Mouse (Mus musculus) liver, embryonic 14.5 days (tissue): ENCODE measurements at regions not wholly inside any gene's neighbourhood (a gene's known extent, or its start where the extent isn't known, plus 50 kb on each side); places are given as distances from the start of the nearest gene placed in this dataset.

ENCODE experiments used
- CTCF ChIP-seq: IDR thresholded peaks from 2 replicates; pipeline ENCODE4 v1.5.1; 2016; ENCODE audit warnings: antibody characterized with exemption, low read depth, control low read depth
- EP300 ChIP-seq: IDR thresholded peaks from 2 replicates; pipeline ENCODE4 v1.6.1; 2016; ENCODE audit warnings: antibody characterized with exemption, low read depth

DNA sequence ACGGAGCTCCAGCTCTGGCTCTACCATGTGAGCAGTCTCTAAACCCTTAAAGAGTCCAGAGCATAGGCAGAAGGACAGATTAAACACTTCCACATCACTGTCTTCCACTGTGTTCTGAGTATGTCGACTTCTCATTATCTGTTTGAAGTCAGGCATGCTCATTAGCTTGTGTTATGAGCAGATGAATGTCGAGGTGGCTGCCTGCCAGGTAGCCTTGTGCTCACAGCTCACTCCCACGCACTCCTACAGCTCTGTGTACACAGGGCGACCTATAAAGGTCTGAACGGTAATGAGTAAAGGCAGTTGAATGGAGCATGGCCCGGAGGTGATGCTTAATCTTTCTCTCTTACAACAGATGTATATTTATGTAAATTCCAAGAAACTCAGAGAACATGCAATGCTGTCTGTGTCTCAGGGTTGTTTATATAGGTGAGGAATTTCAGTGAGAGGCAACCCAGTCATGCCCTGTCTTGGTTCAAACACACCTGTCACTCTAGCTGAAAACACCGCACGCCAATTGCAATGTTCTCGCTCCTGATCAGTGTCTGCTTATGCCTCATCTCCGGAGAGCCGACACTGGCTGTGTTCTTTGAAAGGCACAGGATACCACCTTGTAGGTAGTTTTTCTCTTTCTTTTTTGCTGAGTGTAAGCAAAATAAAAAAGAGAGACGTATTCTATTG is 135.9 kb upstream of the Gm5148 start:
- TF ChIP-seq EP300 (no peak), CTCF (no peak)
